Mouse (Mus musculus) liver, adult 2 months (tissue): Measurements from ENCODE around the gene Fam90a1a.

ENCODE experiments used
- CTCF ChIP-seq: fragments of 200-500 bp; IDR thresholded peaks from 2 replicates; pipeline ENCODE4 v1.5.1; 2011; ENCODE audit warnings: low read depth, low read length, control low read depth
- POLR2A ChIP-seq: fragments of 200-500 bp; IDR thresholded peaks from 2 replicates; pipeline ENCODE4 v1.6.1; 2011; ENCODE audit warnings: low read length, control low read depth; ENCODE audit not compliant: insufficient read depth; ENCODE audit errors: extremely low read depth

DNA sequence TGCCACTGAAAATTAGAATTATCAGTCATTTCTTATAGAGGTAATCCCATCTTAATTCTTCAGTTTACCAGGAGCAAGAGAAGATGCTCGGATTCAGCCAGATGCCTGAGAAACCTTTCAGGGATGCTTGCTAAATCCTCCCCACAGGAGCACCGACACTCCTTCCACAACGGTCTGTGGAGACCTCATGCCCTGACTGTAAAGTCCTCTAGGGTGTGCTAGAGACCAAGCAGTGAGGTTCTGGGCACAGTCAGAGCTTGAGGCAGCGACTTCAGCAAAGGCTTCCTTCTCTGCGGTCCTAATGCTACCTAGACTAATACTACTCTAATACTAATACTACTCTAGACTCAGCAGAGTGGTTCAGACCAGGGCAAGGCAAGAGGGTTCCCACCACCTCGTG, 33.7 kb downstream of the Fam90a1a start:
- TF ChIP-seq CTCF (peak; percentile 75), POLR2A (no peak)
